Mouse (Mus musculus) liver, postnatal 0 days (tissue): ENCODE results near the gene Ttn. TPM values are rescaled to one million over a fixed set of nuclear protein-coding genes. Genes with fewer than 3 reads are reported as not detected.

Source experiments
- ATAC-seq: fragments of 200-750 bp; cut with Nextera tagmentation; 2 replicates; pipeline ENCODE4 v1.8.0; 2017; ENCODE audit warnings: mild to moderate bottlenecking, moderate library complexity
- DNase-seq: peaks from one replicate; pipeline ENCODE4 v3.0.0-alpha.2; 2016
- H3K27ac ChIP-seq: fragments of 300-500 bp; sonication (generic); 2 replicates; pipeline ENCODE4 v1.5.1; 2014; ENCODE audit warnings: antibody characterized with exemption, moderate library complexity, mild to moderate bottlenecking, low read depth
- H3K27me3 ChIP-seq: fragments of 300-500 bp; sonication (generic); 2 replicates; pipeline ENCODE4 v1.6.1; 2014; ENCODE audit warnings: low read length, control low read depth, mixed read lengths; ENCODE audit not compliant: insufficient read depth
- H3K36me3 ChIP-seq: fragments of 300-500 bp; sonication (generic); replicated peaks from 2 replicates; pipeline ENCODE4 v1.6.1; 2014; ENCODE audit warnings: mild to moderate bottlenecking, control low read depth, low read length, moderate library complexity, mixed read lengths; ENCODE audit not compliant: insufficient read depth
- H3K4me1 ChIP-seq: fragments of 300-500 bp; sonication (generic); 2 replicates; pipeline ENCODE4 v1.6.1; 2014; ENCODE audit warnings: antibody characterized with exemption, mild to moderate bottlenecking, control low read depth; ENCODE audit not compliant: insufficient read depth
- H3K4me2 ChIP-seq: fragments of 300-500 bp; sonication (generic); 2 replicates; pipeline ENCODE4 v1.6.1; 2014; ENCODE audit warnings: low read depth, mild to moderate bottlenecking, low read length, moderate library complexity, mixed read lengths
- H3K4me3 ChIP-seq: fragments of 300-500 bp; sonication (generic); 2 replicates; pipeline ENCODE4 v1.5.1; 2014; ENCODE audit warnings: low read depth, low read length
- H3K9ac ChIP-seq: fragments of 300-500 bp; sonication (generic); replicated peaks from 2 replicates; pipeline ENCODE4 v1.6.1; 2014; ENCODE audit warnings: mild to moderate bottlenecking, moderate library complexity
- H3K9me3 ChIP-seq: fragments of 300-500 bp; sonication (generic); 2 replicates; pipeline ENCODE4 v1.6.1; 2016; ENCODE audit warnings: mild to moderate bottlenecking, control low read depth, low read length, mixed read lengths
- CTCF ChIP-seq: sonication (generic); IDR thresholded peaks from 2 replicates; pipeline ENCODE4 v1.5.1; 2016; ENCODE audit warnings: antibody characterized with exemption, low read depth
- EP300 ChIP-seq: IDR thresholded peaks from 2 replicates; pipeline ENCODE4 v1.6.1; 2016; ENCODE audit warnings: antibody characterized with exemption, low read depth, mild to moderate bottlenecking
- WGBS: fragments of 180-500 bp; shearing (Covaris S2); extraction: QIAGEN DNeasy Blood & Tissue Kit; methylation state at CpG from one replicate; pipeline ENCODE4 v1.1.7; 2014; ENCODE audit not compliant: insufficient replicate concordance; 5-methylcytosine and 5-hydroxymethylcytosine counted together
- polyA plus RNA-seq: library from polyadenylated mRNA; unstranded; fragments of >200 nt; fragmentation: Nextera tagmentation; extraction: Ambion mirVana; gene quantifications from 2 replicates; pipeline ENCODE4 v1.2.1, GENCODE M21; 2015

The Ttn gene
- polyA plus RNA-seq, 1 experiment from 2014 or later: 0.32 TPM

DNA sequence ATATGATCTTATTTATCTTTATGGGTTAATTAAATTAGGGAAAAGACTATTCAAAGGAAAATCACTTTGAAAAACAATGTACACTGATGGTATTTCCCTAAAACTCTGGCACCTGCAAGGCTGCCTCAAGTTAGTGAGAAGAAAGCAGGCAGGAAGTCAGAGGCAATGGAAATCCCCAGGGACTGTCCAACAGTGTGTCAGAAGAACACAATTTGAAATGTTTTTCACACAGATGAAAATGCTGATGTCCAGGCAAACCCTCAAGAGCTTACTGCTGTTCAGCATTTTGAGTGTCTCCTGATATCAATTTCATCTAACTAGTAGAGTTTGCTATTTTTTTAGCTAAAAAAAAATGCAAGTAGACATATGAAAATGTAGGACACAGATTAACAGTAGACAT lies 161.9 kb downstream of the Ttn start:
- Histone ChIP-seq H3K9ac (no peak overlapping the region), H3K4me3 (no peak overlapping the region), H3K27me3 (no peaks in the 10 kb centered on the region), H3K27ac (no peak overlapping the region), H3K36me3 (no peaks in the 10 kb centered on the region), H3K9me3 (no peaks in the 10 kb centered on the region), H3K4me2 (no peak overlapping the region), H3K4me1 (no peaks in the 10 kb centered on the region)
- no peak for DNase-seq
- ATAC-seq: no peak
- TF ChIP-seq EP300 (no peak), CTCF (no peak)

DNA sequence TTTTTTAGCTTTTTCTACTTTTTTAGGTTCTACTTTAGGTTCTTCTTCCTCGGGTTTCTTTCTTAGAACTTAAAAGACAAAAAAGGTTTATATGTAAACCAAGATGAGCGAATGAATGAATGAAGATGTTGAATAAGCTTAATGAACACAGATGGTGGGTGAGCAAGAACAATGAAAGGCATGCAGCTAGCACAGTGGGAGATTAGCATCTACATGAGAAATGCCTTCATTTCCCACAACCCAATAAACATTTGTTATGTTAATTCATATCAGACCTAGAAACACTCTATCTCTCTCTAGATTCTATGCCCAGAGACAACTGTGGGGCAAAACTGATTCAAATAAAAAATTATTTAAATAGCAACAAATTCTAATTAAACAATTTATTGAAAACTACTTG lies 164.6 kb downstream of the Ttn start:
- no peak for ATAC-seq

DNA sequence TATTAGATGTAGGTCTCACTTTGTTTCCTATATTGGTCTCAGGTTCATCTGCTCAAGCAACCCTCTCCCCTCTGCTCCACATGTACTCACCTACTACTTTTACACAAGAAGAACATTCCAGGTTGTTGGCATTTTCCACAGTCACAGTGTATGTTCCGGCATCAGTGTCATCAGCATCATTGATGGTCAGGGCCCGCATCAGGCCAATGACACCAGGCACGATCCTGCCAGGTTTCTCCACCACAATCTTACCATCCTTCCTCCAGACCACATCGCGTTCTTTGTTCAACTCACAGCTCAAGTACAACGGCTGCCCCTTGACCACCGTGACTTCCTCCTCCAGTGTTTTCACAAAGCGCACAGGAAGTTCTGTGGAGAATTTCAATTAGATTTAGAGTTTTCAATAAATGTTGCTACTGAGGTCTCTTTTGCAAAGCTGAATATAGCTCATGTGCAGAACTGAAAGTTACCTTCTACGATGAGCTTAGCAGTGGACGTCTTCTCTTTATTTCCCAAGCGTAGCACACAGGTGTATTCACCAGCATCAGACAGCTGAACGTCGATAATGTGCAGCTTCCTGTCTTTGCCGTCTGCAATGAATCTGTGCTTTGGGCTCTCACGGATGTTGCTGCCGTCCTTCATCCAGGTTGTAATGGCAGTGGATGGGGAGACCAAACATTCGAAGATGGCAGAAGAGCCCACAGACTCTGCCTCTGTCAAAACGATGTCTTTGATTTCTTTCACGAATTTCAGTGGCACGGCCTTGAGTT lies 168.1 kb downstream of the Ttn start:
- Histone ChIP-seq H3K27me3 (no peaks in the 10 kb centered on the region), H3K36me3 (no peaks in the 10 kb centered on the region), H3K4me1 (no peaks in the 10 kb centered on the region), H3K4me2 (no peak overlapping the region), H3K4me3 (no peak overlapping the region), H3K9ac (no peak overlapping the region), H3K9me3 (no peaks in the 10 kb centered on the region), H3K27ac (no peak overlapping the region)
- WGBS: 55% methylated on average over 20 of the region's 20 CpGs
- ATAC-seq (no peak), DNase-seq (no peak)
- no peak for TF ChIP-seq CTCF
- no peak for TF ChIP-seq EP300

More for the DNA sequence above, 164.6 kb downstream of the Ttn start:
- Histone ChIP-seq H3K27ac (no peak overlapping the region), H3K9ac (no peak overlapping the region), H3K36me3 (no peaks in the 10 kb centered on the region), H3K9me3 (no peaks in the 10 kb centered on the region), H3K4me2 (no peak overlapping the region), H3K27me3 (no peaks in the 10 kb centered on the region), H3K4me3 (no peak overlapping the region), H3K4me1 (no peaks in the 10 kb centered on the region)
- TF ChIP-seq CTCF: no peak
- TF ChIP-seq EP300: no peak
- 66% methylated on average over 2 of the region's 2 CpGs for WGBS
- no peak for DNase-seq

DNA sequence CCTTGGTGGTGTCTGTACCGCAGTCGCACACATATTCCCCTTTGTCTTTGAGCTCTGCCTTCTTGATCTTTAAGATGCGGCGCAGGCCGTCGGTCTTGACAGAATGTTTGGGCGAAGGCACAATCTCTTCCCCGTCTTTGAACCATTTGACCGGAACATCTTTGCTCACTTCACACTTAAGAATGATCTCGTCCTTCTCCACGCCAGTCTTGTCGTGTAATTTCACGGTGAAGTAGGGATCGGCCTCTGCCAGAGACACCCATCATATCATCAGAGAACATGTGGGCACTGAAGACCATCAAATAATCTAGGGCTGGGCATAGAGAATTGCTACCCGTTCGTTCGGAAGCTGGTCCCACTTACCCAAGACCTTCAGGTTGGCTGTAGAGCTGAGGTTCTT lies 171.2 kb downstream of the Ttn start:
- no peak overlapping the region for H3K4me3 ChIP-seq
- H3K9me3 ChIP-seq: no peaks in the 10 kb centered on the region
- H3K4me1 ChIP-seq: no peaks in the 10 kb centered on the region
- no peak for ATAC-seq
- H3K27ac ChIP-seq: no peak overlapping the region
- H3K36me3 ChIP-seq: no peaks in the 10 kb centered on the region
- WGBS: 88% methylated on average over 17 of the region's 17 CpGs
- H3K4me2 ChIP-seq: no peak overlapping the region
- no peak for DNase-seq
- no peak overlapping the region for H3K9ac ChIP-seq
- no peaks in the 10 kb centered on the region for H3K27me3 ChIP-seq
- TF ChIP-seq CTCF: no peak
- TF ChIP-seq EP300: no peak

DNA sequence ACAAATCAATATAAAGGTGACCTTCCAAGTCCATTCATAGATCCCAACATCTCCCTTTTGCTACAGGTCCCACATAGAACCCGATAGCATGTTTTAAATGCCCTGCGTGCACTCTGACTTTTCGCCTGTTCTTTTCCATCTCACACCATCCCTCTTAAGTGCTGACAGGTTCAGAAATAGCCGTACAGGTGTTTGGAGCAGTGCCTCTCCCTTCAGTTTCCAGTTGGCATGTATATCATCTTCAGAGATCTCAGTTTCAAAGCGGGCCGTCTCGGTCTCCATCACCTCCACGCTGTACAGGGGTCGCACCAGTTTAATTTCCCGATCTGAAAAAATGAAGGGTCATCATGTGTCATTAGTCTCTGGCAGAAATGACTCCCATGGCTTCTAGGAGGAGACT lies 174.0 kb downstream of the Ttn start:
- no peak overlapping the region for H3K4me3 ChIP-seq
- WGBS: 86% methylated on average over 10 of the region's 10 CpGs
- DNase-seq (no peak), ATAC-seq (no peak)
- H3K4me2 ChIP-seq: no peak overlapping the region
- H3K27me3 ChIP-seq: no peaks in the 10 kb centered on the region
- no peak for TF ChIP-seq EP300
- no peak for TF ChIP-seq CTCF
- H3K9me3 ChIP-seq: no peaks in the 10 kb centered on the region
- H3K36me3 ChIP-seq: no peaks in the 10 kb centered on the region
- no peak overlapping the region for H3K9ac ChIP-seq
- no peak overlapping the region for H3K27ac ChIP-seq
- no peaks in the 10 kb centered on the region for H3K4me1 ChIP-seq

DNA sequence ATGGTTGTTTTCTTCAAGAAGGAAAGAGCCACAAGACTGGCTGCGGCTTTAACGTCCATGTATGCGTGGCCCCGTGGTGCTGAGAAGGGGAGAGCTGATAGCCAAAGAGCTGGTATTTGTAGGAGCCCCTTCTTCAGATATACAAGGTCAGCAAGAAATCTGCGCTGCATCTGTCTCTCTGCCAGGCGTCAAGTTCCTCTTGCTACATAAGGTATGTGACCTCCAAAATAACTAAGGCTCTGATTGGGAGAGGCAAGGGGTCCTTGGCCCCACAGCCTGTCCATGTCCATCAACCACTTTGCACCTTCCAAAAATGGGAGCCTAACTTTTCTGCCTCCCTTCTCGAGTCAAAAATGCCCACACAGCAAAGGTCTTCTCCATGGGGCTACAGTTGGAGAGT lies 175.1 kb downstream of the Ttn start:
- no peak for ATAC-seq
- H3K27me3 ChIP-seq: no peaks in the 10 kb centered on the region
- no peak for TF ChIP-seq EP300
- no peak for TF ChIP-seq CTCF
- H3K4me2 ChIP-seq: no peak overlapping the region
- H3K4me3 ChIP-seq: no peak overlapping the region
- no peaks in the 10 kb centered on the region for H3K9me3 ChIP-seq
- H3K36me3 ChIP-seq: no peaks in the 10 kb centered on the region
- no peak for DNase-seq
- no peak overlapping the region for H3K9ac ChIP-seq
- H3K4me1 ChIP-seq: no peaks in the 10 kb centered on the region
- H3K27ac ChIP-seq: no peak overlapping the region
- 77% methylated on average over 7 of the region's 7 CpGs for WGBS
